In genomic region chr15:96802034-96802728, GRCm38 (mm10) we compare ENCODE assay signal across 10 mouse cellular contexts.
A peak's percentile ranks its signal among the peaks of the same experiment; 100 is the strongest.
DNase-seq lines count a peak whose midpoint lies in the region; ATAC-seq and TF ChIP-seq lines count a peak whose summit lies in the region.
"Had no signal": no experiment of that assay in that cellular context is flagged by ENCODE, and none has a peak within 500 bp of the region (broad histone marks: within the 10 kb centered on the region; RNA-seq: fewer than 3 reads in every experiment).

No protein-coding gene starts in this region.

- no peak overlapping the region for H3K4me3 ChIP-seq in liver, adult 2 months (ENCODE audit: insufficient read depth, low read depth, low read length)
- no peak overlapping the region for H3K4me3 ChIP-seq in hindbrain, embryonic 10.5 days

- H3K36me3 ChIP-seq in liver, adult 2 months (ENCODE audit: control insufficient read depth, insufficient read depth, low read length) = no peaks in the 10 kb centered on the region
- no peaks in the 10 kb centered on the region for H3K36me3 ChIP-seq in hindbrain, embryonic 10.5 days

- intact Hi-C loops in heart, postnatal 10 days (cut with DNase I) = no loop called here

- ATAC-seq in megakaryocyte progenitor cell, adult 5-6 weeks (replicated peaks; ENCODE audit: poor library complexity) = peak; percentile 70

- no peak overlapping the region for H3K9ac ChIP-seq in liver, adult 2 months (ENCODE audit: low read depth, low read length)

- no peaks in the 10 kb centered on the region for H3K79me2 ChIP-seq in liver, adult 2 months (ENCODE audit: control insufficient read depth, insufficient read depth, low read length)

- no peaks in the 10 kb centered on the region for H3K27me3 ChIP-seq in liver, adult 2 months (ENCODE audit: control insufficient read depth, insufficient read depth, low read length)
- H3K27me3 ChIP-seq in hindbrain, embryonic 10.5 days (ENCODE audit: insufficient read depth, poor library complexity, severe bottlenecking) = no peaks in the 10 kb centered on the region

- peaks cover 5% of the 10 kb centered on the region for H3K4me1 ChIP-seq in liver, adult 2 months (ENCODE audit: control insufficient read depth, insufficient read depth, low read length)
- H3K4me1 ChIP-seq in hindbrain, embryonic 10.5 days (replicated peaks) = no peaks in the 10 kb centered on the region; the same call in 1 of the 2 replicates

- peak; percentile 52 to 67 for DNase-seq in heart, adult 18-20 months
- DNase-seq in heart, postnatal 10 days = no peak
- DNase-seq in adrenal gland, postnatal 10 days = peak; percentile 81
- DNase-seq in liver, adult 2 months (ENCODE audit: extremely low read depth, low read depth, low spot score) = peak; percentile 87
- no peak for DNase-seq in hindbrain, embryonic 10.5 days (ENCODE audit: low spot score)
- DNase-seq in right cerebral cortex, postnatal 10 days (ENCODE audit: low spot score in 2 of 2) = no peak
- DNase-seq in frontal cortex, postnatal 25 days (ENCODE audit: low spot score in 2 of 2) = no peak
- DNase-seq: kidney, adult 11 months; right cerebral cortex, postnatal 25 days had no signal

- WGBS in liver, adult 2 months = 27% methylated on average over 9 of the region's 9 CpGs
- WGBS in hindbrain, embryonic 10.5 days = 85% methylated on average over 9 of the region's 9 CpGs

- no peak for TF ChIP-seq CTCF in liver, adult 2 months (IDR thresholded peaks at IDR 0.05; ENCODE audit: low read depth, low read length)

- H3K9me3 ChIP-seq in hindbrain, embryonic 10.5 days = no peaks in the 10 kb centered on the region

- TF ChIP-seq POLR2A in liver, adult 2 months (IDR thresholded peaks at IDR 0.05; ENCODE audit: extremely low read depth, insufficient read depth, low read length) = no peak

- no peak overlapping the region for H3K27ac ChIP-seq in liver, adult 2 months (replicated peaks; ENCODE audit: insufficient read depth, low read depth, low read length)
- no peak overlapping the region for H3K27ac ChIP-seq in hindbrain, embryonic 10.5 days

Comparison
In these comparisons a context has a peak if more than half of its experiments do, and no peak if none do; other contexts are left out.
1. DNase-seq: peak in heart, adult 18-20 months (2 of 2), adrenal gland, postnatal 10 days (single experiment) and liver, adult 2 months (single experiment); none in heart, postnatal 10 days (0 of 2), hindbrain, embryonic 10.5 days (single experiment), right cerebral cortex, postnatal 10 days (0 of 2) and frontal cortex, postnatal 25 days (0 of 2).